ENCODE assay signal across 28 mouse cellular contexts in the genomic region with DNA sequence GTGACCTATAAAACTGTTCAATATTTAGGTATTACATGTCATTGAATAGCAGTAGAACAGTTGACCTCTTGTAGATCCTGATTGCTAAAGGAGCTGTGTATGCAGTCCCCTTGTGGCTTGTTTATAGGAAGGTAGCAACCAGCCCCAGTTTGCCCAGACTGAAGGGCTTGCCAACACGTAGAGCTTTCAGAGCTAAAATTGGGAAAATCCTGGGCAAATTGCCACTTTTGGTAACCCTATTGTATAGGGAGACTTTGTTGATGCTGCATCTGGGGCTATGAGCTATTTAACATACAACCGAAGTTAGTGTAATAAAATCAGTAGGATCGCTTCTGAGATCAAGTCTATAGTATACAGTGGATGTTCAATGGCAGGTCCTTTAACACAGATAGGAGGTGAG. TPM values are rescaled to one million over a fixed set of nuclear protein-coding genes. Genes with fewer than 3 reads are reported as not detected.
"Had no signal": no experiment of that assay in that cellular context is flagged by ENCODE, and none has a peak within 500 bp of the region (broad histone marks: within the 10 kb centered on the region; RNA-seq: fewer than 3 reads in every experiment).

No protein-coding gene starts in this region.

- H3K27ac ChIP-seq: gastrocnemius, adult 2 months; heart, embryonic 13.5 days; heart, embryonic 15.5 days; hindbrain, embryonic 13.5 days; hindbrain, embryonic 15.5 days; hindbrain, postnatal 0 days; kidney, embryonic 15.5 days; kidney, postnatal 0 days; left cerebral cortex, adult 2 months; limb, embryonic 12.5 days; liver, embryonic 12.5 days; liver, embryonic 14.5 days had no signal

- H3K36me3 ChIP-seq: heart, embryonic 13.5 days; heart, embryonic 15.5 days; hindbrain, embryonic 13.5 days; hindbrain, embryonic 15.5 days; kidney, embryonic 15.5 days; limb, embryonic 10.5 days; limb, embryonic 12.5 days; liver, embryonic 12.5 days had no signal

- H3K4me3 ChIP-seq: gastrocnemius, adult 2 months; heart, embryonic 13.5 days; heart, embryonic 15.5 days; hindbrain, embryonic 13.5 days; hindbrain, embryonic 15.5 days; kidney, embryonic 15.5 days; left cerebral cortex, adult 2 months; limb, embryonic 10.5 days; limb, embryonic 12.5 days; liver, embryonic 12.5 days had no signal

- H3K9ac ChIP-seq: heart, embryonic 13.5 days; heart, embryonic 15.5 days; hindbrain, embryonic 13.5 days; hindbrain, embryonic 15.5 days; kidney, embryonic 15.5 days; limb, embryonic 12.5 days; liver, embryonic 12.5 days; liver, embryonic 14.5 days had no signal

- ATAC-seq: hindbrain, postnatal 0 days; intestine, embryonic 16.5 days; liver, embryonic 12.5 days had no signal

- H3K4me1 ChIP-seq: heart, embryonic 15.5 days; liver, embryonic 12.5 days had no signal

- H3K27me3 ChIP-seq: heart, embryonic 13.5 days; heart, embryonic 15.5 days; hindbrain, embryonic 13.5 days; hindbrain, embryonic 15.5 days; kidney, embryonic 15.5 days had no signal

- H3K9me3 ChIP-seq: heart, embryonic 13.5 days; heart, embryonic 15.5 days; hindbrain, embryonic 13.5 days; hindbrain, embryonic 15.5 days; kidney, embryonic 15.5 days; limb, embryonic 10.5 days; limb, embryonic 12.5 days; liver, embryonic 12.5 days had no signal

- H3K4me2 ChIP-seq: heart, embryonic 11.5 days; heart, embryonic 13.5 days; heart, embryonic 15.5 days; hindbrain, embryonic 13.5 days; hindbrain, embryonic 15.5 days; kidney, embryonic 15.5 days; limb, embryonic 12.5 days; liver, embryonic 12.5 days had no signal

- DNase-seq: gastrocnemius, adult 2 months; gastrocnemius, postnatal 10 days; gastrocnemius, postnatal 25 days; heart, adult 18-20 months; heart, postnatal 14 days; heart, postnatal 36 days; kidney, adult 11 months; kidney, adult 2 months; kidney, adult 9 months; kidney, postnatal 25 days; kidney, postnatal 4 days; layer of hippocampus, adult 9-11 months; liver had no signal

RNA-seq across cellular contexts. Expression of gene Pyroxd2, which starts 34.5 kb away (rescaled TPM):
- total RNA-seq: hematopoietic stem cell, adult 5-6 weeks had no signal
